Mouse (Mus musculus): ENCODE measurements at regions not wholly inside any gene's neighbourhood (a gene's known extent, or its start where the extent isn't known, plus 50 kb on each side); places are given as distances from the start of the nearest gene placed in this dataset.

- no peak for TF ChIP-seq CTCF (conservative IDR thresholded peaks at IDR 0.05; ENCODE audit: insufficient read depth, insufficient read length, low read depth, low read length)
- TF ChIP-seq POLR2A (IDR thresholded peaks at IDR 0.05; ENCODE audit: low read depth, low read length) = no peak
These were observed 108.8 kb upstream of the A430005L14Rik start for GRCm38 (mm10) chr4:153848274-153848673.
